Mouse (Mus musculus) embryonic stem cell, embryonic (primary cell): ENCODE results near the gene Pde1b.

Experiments used
- CTCF ChIA-PET, 4 experiments: fragments of 300-600 bp in 2 of 4; fragments of 350-600 bp in 2 of 4; sonication (Branson Sonifier 250); formaldehyde crosslinking; loops; one replicate each; lab custom pipeline; 2022; ENCODE audit warnings: inconsistent platforms in 2 of 4; lab: Charles Lee
- POLR2A ChIA-PET, 4 experiments: fragments of 300-600 bp in 2 of 4; fragments of 350-600 bp in 2 of 4; sonication (Branson Sonifier 250); formaldehyde crosslinking; loops; one replicate each; lab custom pipeline; 2022; ENCODE audit warnings: antibody characterized with exemption in 4 of 4, inconsistent platforms in 1 of 4; lab: Charles Lee

The Pde1b gene

GRCm38 (mm10) chr15:103534054-103534620, 31.3 kb downstream of the Pde1b start:
- POLR2A ChIA-PET, result interaction anchor here in 2 of 4 experiments (0.9 to 2.6 kb wide), 4 partner anchors 10 to 32 kb away, joined by 4 to 10 read pairs (median 6); no protein-coding TSS in a partner anchor
- CTCF ChIA-PET, result interaction anchor here in 1 of 4 experiments (1.2 kb wide), 1 partner anchor 53 kb away, joined by 3 read pairs; no protein-coding TSS in a partner anchor

GRCm38 (mm10) chr15:103535030-103535429, 32.2 kb downstream of the Pde1b start:
- ChIA-PET CTCF (no interaction called here), POLR2A (interaction anchor here in 2 of 4 experiments (0.5 to 2.6 kb wide), 2 partner anchors 12 to 20 kb away, joined by 4 to 10 read pairs; no protein-coding TSS in a partner anchor)

- CTCF ChIA-PET, result no interaction called here
- POLR2A ChIA-PET, result interaction anchor here in 3 of 4 experiments (0.6 to 1.1 kb wide), 5 partner anchors 13 to 232 kb away, joined by 3 to 5 read pairs (median 3); no protein-coding TSS in a partner anchor
Observed at GRCm38 (mm10) chr15:103535786-103536185, 33.0 kb downstream of the Pde1b start.

GRCm38 (mm10) chr15:103536456-103536855, 33.6 kb downstream of the Pde1b start:
- CTCF ChIA-PET, result no interaction called here

GRCm38 (mm10) chr15:103537011-103537821, 34.4 kb downstream of the Pde1b start:
- POLR2A ChIA-PET, result interaction anchor here (0.7 to 2.7 kb wide), 14 partner anchors 9 to 171 kb away, joined by 3 to 25 read pairs (median 5); partner anchors contain the start of gene Itga5 (in 2 of the 4)

More at GRCm38 (mm10) chr15:103536456-103536855, 33.6 kb downstream of the Pde1b start:
- POLR2A ChIA-PET, result interaction anchor here in 3 of 4 experiments (0.6 to 2.7 kb wide), 14 partner anchors 10 to 170 kb away, joined by 3 to 25 read pairs (median 5); partner anchors contain the start of gene Itga5 (in 1 of the 3)

GRCm38 (mm10) chr15:103537822-103538213, 35.0 kb downstream of the Pde1b start, which contains the start of gene Ppp1r1a:
Ppp1r1a (minus strand) TSS chr15:103538003.
- POLR2A ChIA-PET, result interaction anchor here (0.7 to 2.7 kb wide), 13 partner anchors 9 to 185 kb away, joined by 3 to 25 read pairs (median 5); partner anchors contain the start of gene Itga5 (in 1 of the 4)
- CTCF ChIA-PET, result interaction anchor here (0.6 to 1.8 kb wide), 8 partner anchors 9 to 183 kb away, joined by 3 to 17 read pairs (median 4); no protein-coding TSS in a partner anchor

More at GRCm38 (mm10) chr15:103537011-103537821, 34.4 kb downstream of the Pde1b start:
- CTCF ChIA-PET, result interaction anchor here in 3 of 4 experiments (0.6 to 1.8 kb wide), 6 partner anchors 8 to 54 kb away, joined by 3 to 17 read pairs (median 4); no protein-coding TSS in a partner anchor

GRCm38 (mm10) chr15:103539259-103539658, 36.4 kb downstream of the Pde1b start:
- CTCF ChIA-PET, result interaction anchor here (0.5 to 1.2 kb wide), 4 partner anchors 9 to 1432 kb away, joined by 5 to 10 read pairs (median 6); no protein-coding TSS in a partner anchor

GRCm38 (mm10) chr15:103540646-103541045, 37.8 kb downstream of the Pde1b start:
- CTCF ChIA-PET, result interaction anchor here in 2 of 4 experiments (0.6 to 1.2 kb wide), 3 partner anchors 10 to 18 kb away, joined by 3 to 5 read pairs (median 5); no protein-coding TSS in a partner anchor
- POLR2A ChIA-PET, result no interaction called here

More at GRCm38 (mm10) chr15:103539259-103539658, 36.4 kb downstream of the Pde1b start:
- POLR2A ChIA-PET, result interaction anchor here in 1 of 4 experiments (0.9 kb wide), 1 partner anchor 9 kb away, joined by 3 read pairs; no protein-coding TSS in a partner anchor

GRCm38 (mm10) chr15:103542526-103542925, 39.7 kb downstream of the Pde1b start:
- ChIA-PET POLR2A (interaction anchor here in 3 of 4 experiments (0.6 to 1.3 kb wide), 4 partner anchors 12 to 1199 kb away, joined by 3 to 6 read pairs (median 4); no protein-coding TSS in a partner anchor), CTCF (interaction anchor here (1.2 to 2.7 kb wide), 6 partner anchors 10 to 12 kb away, joined by 3 to 14 read pairs (median 6); no protein-coding TSS in a partner anchor)

GRCm38 (mm10) chr15:103547983-103548382, 45.1 kb downstream of the Pde1b start:
- CTCF ChIA-PET, result interaction anchor here (1.0 to 1.8 kb wide), 8 partner anchors 17 to 121 kb away, joined by 3 to 10 read pairs (median 4); no protein-coding TSS in a partner anchor
- POLR2A ChIA-PET, result interaction anchor here in 1 of 4 experiments (0.9 kb wide), 1 partner anchor 28 kb away, joined by 3 read pairs; no protein-coding TSS in a partner anchor

- ChIA-PET CTCF (interaction anchor here in 2 of 4 experiments (0.7 to 3.1 kb wide), 3 partner anchors 12 to 19 kb away, joined by 3 to 11 read pairs (median 6); partner anchors contain the start of gene Ppp1r1a (in 1 of the 2)), POLR2A (no interaction called here)
Observed at GRCm38 (mm10) chr15:103549475-103549874, 46.6 kb downstream of the Pde1b start.

GRCm38 (mm10) chr15:103551053-103551452, 48.2 kb downstream of the Pde1b start:
- ChIA-PET CTCF (interaction anchor here in 2 of 4 experiments (1.0 to 3.1 kb wide), 3 partner anchors 20 to 68 kb away, joined by 3 to 23 read pairs (median 11); no protein-coding TSS in a partner anchor), POLR2A (interaction anchor here in 1 of 4 experiments (1.2 kb wide), 1 partner anchor 209 kb away, joined by 3 read pairs; no protein-coding TSS in a partner anchor)

GRCm38 (mm10) chr15:103552096-103552690, 49.4 kb downstream of the Pde1b start:
- ChIA-PET CTCF (interaction anchor here (0.6 to 2.6 kb wide), 27 partner anchors 10 to 385 kb away, joined by 3 to 23 read pairs (median 4); partner anchors contain the start of genes Ppp1r1a (in 3 of the 4) and Pde1b (in 1 of the 4)), POLR2A (interaction anchor here in 1 of 4 experiments (0.6 to 1.5 kb wide), 4 partner anchors 15 to 346 kb away, joined by 3 read pairs; partner anchors contain the start of gene Ppp1r1a)

- CTCF ChIA-PET, result no interaction called here
- POLR2A ChIA-PET, result no interaction called here
Observed at GRCm38 (mm10) chr15:103564981-103565380, 62.1 kb downstream of the Pde1b start, which contains the start of gene Glycam1. Glycam1 (minus strand) TSS chr15:103565081.
